In the genomic region with DNA sequence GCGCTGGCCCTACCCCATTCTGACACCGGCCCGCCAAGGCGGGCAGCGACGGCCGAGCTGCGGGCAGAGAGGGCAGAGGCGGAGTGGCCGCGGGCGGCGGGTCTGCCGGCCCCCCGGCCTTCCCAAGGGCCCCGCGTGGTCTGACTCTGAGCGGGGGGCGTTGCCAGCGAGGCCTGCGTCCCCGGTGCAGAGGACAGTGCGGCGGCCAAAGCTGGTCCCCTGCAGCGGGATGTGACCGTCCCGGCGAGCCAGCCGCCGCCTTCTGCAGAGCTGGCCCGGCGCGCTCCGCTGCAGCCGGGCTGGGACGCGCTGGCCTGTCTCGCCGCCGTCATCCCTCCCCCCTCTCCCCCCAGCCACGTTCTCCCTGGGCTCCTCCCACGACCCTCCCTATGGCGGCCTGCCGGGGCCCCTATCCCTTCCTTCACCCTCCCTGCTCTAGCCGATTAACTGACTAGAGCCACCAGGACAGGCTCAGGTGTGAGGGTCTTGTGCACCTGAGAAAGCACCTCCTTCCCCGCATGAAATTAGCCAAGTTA, we compare ENCODE assay signal across 8 mouse cellular contexts. TPM values are rescaled to one million over a fixed set of nuclear protein-coding genes. Genes with fewer than 3 reads are reported as not detected.
DNase-seq lines count a peak whose midpoint lies in the region; ATAC-seq and TF ChIP-seq lines count a peak whose summit lies in the region.

A gene (minus strand): TSS at position 475 of the 536 bp plus-strand sequence.

- under 1% methylated on average over 31 of the region's 46 CpGs for WGBS in heart, postnatal 0 days
- under 1% methylated on average over 46 of the region's 46 CpGs for WGBS in small intestine, adult 2 months

- no peak within 1 kb of the TSS for H3K27ac ChIP-seq in heart, postnatal 0 days (ENCODE audit: low read depth)
- H3K27ac ChIP-seq in small intestine, adult 2 months (ENCODE audit: insufficient read depth, low read depth, low read length) = no peak within 1 kb of the TSS

- peak; percentile 25; the same call in 1 of the 2 replicates for ATAC-seq in heart, postnatal 0 days (ENCODE audit: insufficient read depth, low read depth)
- no peak; the same call in 1 of the 2 replicates for ATAC-seq in granulocyte monocyte progenitor cell, adult 5-6 weeks (replicated peaks; ENCODE audit: poor library complexity, severe bottlenecking)

- no peaks in the 10 kb centered on the region for H3K27me3 ChIP-seq in heart, postnatal 0 days (ENCODE audit: control insufficient read depth, insufficient read depth, low read length)
- H3K27me3 ChIP-seq in small intestine, adult 2 months (ENCODE audit: control insufficient read depth, insufficient read depth, low read length) = peaks cover 18% of the 10 kb centered on the region

- H3K4me2 ChIP-seq in heart, postnatal 0 days (ENCODE audit: low read depth, low read length) = peak within 1 kb of the TSS; percentile 100

- H3K9me3 ChIP-seq in heart, postnatal 0 days (replicated peaks; ENCODE audit: control insufficient read depth, low read length) = no peaks in the 10 kb centered on the region

- peak; percentile 25 for DNase-seq in CD4-positive helper T cell, adult 2 months (ENCODE audit: low read depth, low spot score)
- peak; percentile 48 for DNase-seq in R1 (ENCODE audit: low read depth, low spot score)
- DNase-seq in embryo, embryonic 11.5 days (ENCODE audit: low read depth, low spot score) = peak; percentile 49
- no peak for DNase-seq in heart, postnatal 0 days (ENCODE audit: low spot score)
- peak; percentile 47 for DNase-seq in layer of hippocampus, adult 9-11 months
- DNase-seq in lung, postnatal 10 days = peak; percentile 43

- TF ChIP-seq POLR2A in small intestine, adult 2 months (IDR thresholded peaks at IDR 0.05; ENCODE audit: low read depth, low read length) = no peak

- peak within 1 kb of the TSS; percentile 67 for H3K4me3 ChIP-seq in heart, postnatal 0 days (ENCODE audit: low read depth, low read length)
- peak within 1 kb of the TSS; percentile 58 for H3K4me3 ChIP-seq in small intestine, adult 2 months (ENCODE audit: low read depth, low read length)

- no peaks in the 10 kb centered on the region for H3K36me3 ChIP-seq in heart, postnatal 0 days (replicated peaks; ENCODE audit: control insufficient read depth, insufficient read depth, low read length)
- no peaks in the 10 kb centered on the region for H3K36me3 ChIP-seq in small intestine, adult 2 months (ENCODE audit: control insufficient read depth, insufficient read depth, low read length)

- no peak for TF ChIP-seq EP300 in heart, postnatal 0 days (IDR thresholded peaks at IDR 0.05; ENCODE audit: low read depth)

- peak within 1 kb of the TSS; percentile 64 for H3K9ac ChIP-seq in heart, postnatal 0 days (replicated peaks; ENCODE audit: low read depth, low read length)

- TF ChIP-seq CTCF in heart, postnatal 0 days (IDR thresholded peaks at IDR 0.05; ENCODE audit: low read depth) = no peak
- no peak for TF ChIP-seq CTCF in small intestine, adult 2 months (IDR thresholded peaks at IDR 0.05; ENCODE audit: extremely low read depth, insufficient read length, insufficient replicate concordance, low read depth, low read length)

- no peaks in the 10 kb centered on the region; the same call in 1 of the 2 replicates for H3K4me1 ChIP-seq in heart, postnatal 0 days (ENCODE audit: control insufficient read depth, insufficient read depth)
- peaks cover 12% of the 10 kb centered on the region for H3K4me1 ChIP-seq in small intestine, adult 2 months (ENCODE audit: control insufficient read depth, insufficient read depth, insufficient read length, low read length)

RNA-seq across cellular contexts. Expression of the gene that starts here (rescaled TPM):
- total RNA-seq in heart, postnatal 0 days (2014; rRNA removed; ENCODE audit: low replicate concordance) = 21.2 and 27.4 TPM in 2 replicates
- polyA plus RNA-seq in heart, postnatal 0 days (2015; fragmentation: Nextera tagmentation; extraction: Ambion mirVana) = 5.4 and 6.2 TPM in 2 replicates
- polyA plus RNA-seq in small intestine, adult 2 months (2012; rRNA removed) = 1.7 and 1.8 TPM in 2 replicates
- total RNA-seq in granulocyte monocyte progenitor cell, adult 5-6 weeks (2014; fragmentation: Nextera tagmentation) = not detected in 2 replicates
- total RNA-seq in granulocyte monocyte progenitor cell, adult 5-6 weeks (2017) = not detected in 2 replicates

Comparison
In these comparisons a context has a peak if more than half of its experiments do, and no peak if none do; other contexts are left out.
1. RNA of the gene that starts here (total RNA-seq): 21.2 to 27.4 TPM in heart, postnatal 0 days; not detected in granulocyte monocyte progenitor cell, adult 5-6 weeks; every median in the first group is over 10 times any median in the second.